Mouse (Mus musculus) cerebellum, adult (tissue): ENCODE measurements at regions not wholly inside any gene's neighbourhood (a gene's known extent, or its start where the extent isn't known, plus 50 kb on each side); places are given as distances from the start of the nearest gene placed in this dataset.

Experiments used
- ATAC-seq: cut with Nextera tagmentation; 2 replicates; pipeline ENCODE4 v1.9.2; 2017; ENCODE audit warnings: mild to moderate bottlenecking, moderate library complexity, mixed read lengths; ENCODE audit not compliant: insufficient number of reproducible peaks, low FRiP score, low TSS enrichment

- no peak for ATAC-seq
Measured at GRCm38 (mm10) chr15:56197425-56198201, 1279.8 kb downstream of the Slc22a22 start.

GRCm38 (mm10) chr15:56166236-56166635 lies 1311.2 kb downstream of the Slc22a22 start:
- ATAC-seq: no peak

- no peak for ATAC-seq
Measured at GRCm38 (mm10) chr15:56158726-56159125, 1318.7 kb downstream of the Slc22a22 start.

- ATAC-seq: no peak
Measured at GRCm38 (mm10) chr15:56139451-56139850, 1338.0 kb downstream of the Slc22a22 start.

- no peak for ATAC-seq
Measured at GRCm38 (mm10) chr15:56136420-56136970, 1340.9 kb downstream of the Slc22a22 start.

GRCm38 (mm10) chr15:56128029-56128428 lies 1349.4 kb downstream of the Slc22a22 start:
- no peak for ATAC-seq

GRCm38 (mm10) chr15:56119287-56120065 lies 1357.9 kb downstream of the Slc22a22 start:
- no peak for ATAC-seq

- ATAC-seq: no peak
Measured at GRCm38 (mm10) chr15:56108313-56108712, 1369.1 kb downstream of the Slc22a22 start.

GRCm38 (mm10) chr15:56107719-56108118 lies 1369.7 kb downstream of the Slc22a22 start:
- ATAC-seq: no peak

- ATAC-seq: no peak
Measured at GRCm38 (mm10) chr15:56100133-56100735, 1377.2 kb downstream of the Slc22a22 start.

GRCm38 (mm10) chr15:56077838-56078567 lies 1399.4 kb downstream of the Slc22a22 start:
- no peak; the same call in 1 of the 2 replicates for ATAC-seq

- no peak for ATAC-seq
Measured at GRCm38 (mm10) chr15:56077081-56077480, 1400.3 kb downstream of the Slc22a22 start.

- no peak for ATAC-seq
Measured at GRCm38 (mm10) chr15:56076680-56077079, 1400.7 kb downstream of the Slc22a22 start.

GRCm38 (mm10) chr15:56069511-56069910 lies 1407.9 kb downstream of the Slc22a22 start:
- ATAC-seq: no peak

GRCm38 (mm10) chr15:56067214-56067613 lies 1410.2 kb downstream of the Slc22a22 start:
- no peak for ATAC-seq

GRCm38 (mm10) chr15:56066540-56066939 lies 1410.9 kb downstream of the Slc22a22 start:
- ATAC-seq: no peak

GRCm38 (mm10) chr15:56065872-56066534 lies 1411.4 kb downstream of the Slc22a22 start:
- no peak for ATAC-seq

- no peak for ATAC-seq
Measured at GRCm38 (mm10) chr15:56062576-56062975, 1414.8 kb downstream of the Slc22a22 start.

GRCm38 (mm10) chr15:56061326-56061725 lies 1416.1 kb downstream of the Slc22a22 start:
- no peak for ATAC-seq

- no peak for ATAC-seq
Measured at GRCm38 (mm10) chr15:56050716-56051115, 1426.7 kb downstream of the Slc22a22 start.
